Mouse (Mus musculus) layer of hippocampus, postnatal 25 days (tissue): ENCODE results near the gene Peak1. TPM values are rescaled to one million over a fixed set of nuclear protein-coding genes. Genes with fewer than 3 reads are reported as not detected.

Experiments
- DNase-seq, 2 experiments: peaks; one replicate each; pipeline ENCODE4 v3.0.0; 2022; ENCODE audit warnings: mixed read lengths in 2 of 2, low spot score in 1 of 2; ENCODE audit errors: extremely low spot score in 1 of 2
- total RNA-seq, 2 experiments: library from RNA; stranded (reverse); gene quantifications; 2 replicates each; pipeline ENCODE4 v1.2.3; 2021

Gene Peak1
- total RNA-seq, 2 experiments from 2014 or later, result 47.7 to 54.3 TPM

GRCm38 (mm10) chr9:56258261-56258790, 159.5 kb downstream of the Peak1 start:
- no peak for DNase-seq

GRCm38 (mm10) chr9:56257227-56258000, 160.5 kb downstream of the Peak1 start:
- no peak for DNase-seq

GRCm38 (mm10) chr9:56255676-56256432, 162.0 kb downstream of the Peak1 start:
- DNase-seq, result no peak

GRCm38 (mm10) chr9:56244336-56244735, 173.5 kb downstream of the Peak1 start:
- DNase-seq, result no peak

- no peak for DNase-seq
These were observed 174.0 kb downstream of the Peak1 start for GRCm38 (mm10) chr9:56243885-56244284.

GRCm38 (mm10) chr9:56242686-56243085, 175.2 kb downstream of the Peak1 start:
- no peak for DNase-seq

GRCm38 (mm10) chr9:56241076-56241475, 176.8 kb downstream of the Peak1 start:
- DNase-seq, result no peak

- DNase-seq, result no peak
These were observed 182.0 kb downstream of the Peak1 start for GRCm38 (mm10) chr9:56235871-56236298.

GRCm38 (mm10) chr9:56235281-56235680, 182.6 kb downstream of the Peak1 start:
- no peak for DNase-seq

GRCm38 (mm10) chr9:56234561-56234960, 183.3 kb downstream of the Peak1 start:
- no peak for DNase-seq

- no peak for DNase-seq
These were observed 184.6 kb downstream of the Peak1 start for GRCm38 (mm10) chr9:56233316-56233715.

GRCm38 (mm10) chr9:56230906-56231305, 187.0 kb downstream of the Peak1 start:
- no peak for DNase-seq

GRCm38 (mm10) chr9:56227626-56228025, 190.2 kb downstream of the Peak1 start:
- DNase-seq, result no peak

- DNase-seq, result peak; percentile 67 to 92
These were observed 194.3 kb downstream of the Peak1 start for GRCm38 (mm10) chr9:56223429-56224051.

- DNase-seq, result no peak
These were observed 199.0 kb downstream of the Peak1 start for GRCm38 (mm10) chr9:56218860-56219259.

GRCm38 (mm10) chr9:56218043-56218442, 199.8 kb downstream of the Peak1 start:
- no peak for DNase-seq

GRCm38 (mm10) chr9:56217386-56217785, 200.5 kb downstream of the Peak1 start:
- no peak for DNase-seq

GRCm38 (mm10) chr9:56213451-56214291, 204.2 kb downstream of the Peak1 start:
- DNase-seq, result peak; percentile 40 to 46

- no peak for DNase-seq
These were observed 209.1 kb downstream of the Peak1 start for GRCm38 (mm10) chr9:56208817-56209216.

GRCm38 (mm10) chr9:56207516-56207915, 210.4 kb downstream of the Peak1 start:
- no peak for DNase-seq
